Mouse (Mus musculus): Measurements from ENCODE around the gene Hpcal1.
A peak's percentile ranks its signal among the peaks of the same experiment; 100 is the strongest.

DNA sequence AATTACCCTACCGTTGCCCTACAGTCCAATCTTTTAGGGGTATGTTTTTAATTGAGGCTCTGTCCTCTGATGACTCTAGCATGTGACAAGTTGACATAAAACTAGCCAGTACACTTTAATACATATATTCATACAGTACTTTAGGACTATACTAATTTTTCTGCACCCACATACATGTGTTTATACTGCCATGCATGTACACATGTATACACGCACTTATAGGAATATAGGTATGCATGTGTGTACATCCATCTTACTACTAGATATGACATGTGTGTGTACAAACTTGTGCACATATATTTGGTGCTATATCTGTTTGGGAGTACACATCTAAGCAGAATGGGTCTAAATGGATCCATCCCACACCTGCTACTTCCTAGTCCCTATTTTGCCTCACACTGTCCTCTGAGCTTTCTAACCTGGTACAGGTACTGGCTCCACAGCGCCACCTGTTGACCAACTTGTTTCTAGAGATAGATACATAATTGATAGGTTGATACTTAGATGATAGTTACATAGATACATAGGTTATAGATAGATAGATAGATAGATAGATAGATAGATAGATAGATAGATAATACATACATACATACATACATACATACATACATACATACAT lies 105.1 kb downstream of the Hpcal1 start:
- peak; percentile 73 for TF ChIP-seq CTCF (IDR thresholded peaks at IDR 0.05; ENCODE audit: borderline replicate concordance, insufficient read depth, low read depth, low read length)
- TF ChIP-seq POLR2A (IDR thresholded peaks at IDR 0.05; ENCODE audit: borderline replicate concordance, insufficient read depth, low read length) = no peak

Measured in cerebellum, adult 2 months (tissue).